Mouse (Mus musculus) spleen, adult 2 months (tissue): Measurements from ENCODE around the gene Fgf9.

Experiments used
- CTCF ChIP-seq: fragments of 200-500 bp; IDR thresholded peaks from 2 replicates; pipeline ENCODE4 v1.5.1; 2011; ENCODE audit warnings: mild to moderate bottlenecking, inconsistent platforms; ENCODE audit not compliant: insufficient read depth, insufficient read length, insufficient replicate concordance; ENCODE audit errors: extremely low read depth
- POLR2A ChIP-seq: fragments of 200-500 bp; IDR thresholded peaks from 2 replicates; pipeline ENCODE4 v1.6.1; 2011; ENCODE audit warnings: low read depth, low read length, inconsistent platforms

GRCm38 (mm10) chr14:58076726-58077255, 6.4 kb downstream of the Fgf9 start:
- no peak for TF ChIP-seq CTCF
- TF ChIP-seq POLR2A = no peak
